Mouse (Mus musculus): ENCODE results near the gene Nfatc2.

Gene Nfatc2

GRCm38 (mm10) chr2:168539026-168539425 lies 62.4 kb downstream of the Nfatc2 start:
- no peak for DNase-seq (ENCODE audit: extremely low read depth, low read depth)

GRCm38 (mm10) chr2:168532061-168532833 lies 69.2 kb downstream of the Nfatc2 start:
- no peak for DNase-seq (ENCODE audit: extremely low read depth, low read depth)

DNA sequence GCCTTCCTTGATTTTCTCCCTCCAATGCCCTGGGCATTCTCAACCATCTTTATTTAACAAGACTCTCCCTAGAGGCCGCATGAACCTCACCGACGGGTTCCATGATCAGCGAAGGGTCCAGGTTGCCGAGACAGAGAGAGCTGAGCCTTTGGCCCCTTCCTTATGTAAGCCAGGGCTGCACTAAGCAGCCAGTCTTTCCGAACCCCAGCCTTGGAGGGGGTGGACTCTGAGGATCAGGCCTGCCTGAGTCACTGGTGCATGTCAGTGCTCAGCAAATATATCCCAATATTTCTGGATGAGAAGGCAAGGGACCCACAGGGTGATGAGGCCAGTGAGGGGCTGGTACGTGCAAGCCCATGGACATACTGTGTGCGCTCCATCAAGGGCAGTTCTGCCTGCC lies 72.9 kb downstream of the Nfatc2 start:
- no peak for DNase-seq (ENCODE audit: extremely low read depth, low read depth)

GRCm38 (mm10) chr2:168527430-168527792 lies 74.0 kb downstream of the Nfatc2 start:
- DNase-seq (ENCODE audit: extremely low read depth, low read depth): no peak

GRCm38 (mm10) chr2:168526547-168527429 lies 74.7 kb downstream of the Nfatc2 start:
- DNase-seq (ENCODE audit: extremely low read depth, low read depth): no peak

DNA sequence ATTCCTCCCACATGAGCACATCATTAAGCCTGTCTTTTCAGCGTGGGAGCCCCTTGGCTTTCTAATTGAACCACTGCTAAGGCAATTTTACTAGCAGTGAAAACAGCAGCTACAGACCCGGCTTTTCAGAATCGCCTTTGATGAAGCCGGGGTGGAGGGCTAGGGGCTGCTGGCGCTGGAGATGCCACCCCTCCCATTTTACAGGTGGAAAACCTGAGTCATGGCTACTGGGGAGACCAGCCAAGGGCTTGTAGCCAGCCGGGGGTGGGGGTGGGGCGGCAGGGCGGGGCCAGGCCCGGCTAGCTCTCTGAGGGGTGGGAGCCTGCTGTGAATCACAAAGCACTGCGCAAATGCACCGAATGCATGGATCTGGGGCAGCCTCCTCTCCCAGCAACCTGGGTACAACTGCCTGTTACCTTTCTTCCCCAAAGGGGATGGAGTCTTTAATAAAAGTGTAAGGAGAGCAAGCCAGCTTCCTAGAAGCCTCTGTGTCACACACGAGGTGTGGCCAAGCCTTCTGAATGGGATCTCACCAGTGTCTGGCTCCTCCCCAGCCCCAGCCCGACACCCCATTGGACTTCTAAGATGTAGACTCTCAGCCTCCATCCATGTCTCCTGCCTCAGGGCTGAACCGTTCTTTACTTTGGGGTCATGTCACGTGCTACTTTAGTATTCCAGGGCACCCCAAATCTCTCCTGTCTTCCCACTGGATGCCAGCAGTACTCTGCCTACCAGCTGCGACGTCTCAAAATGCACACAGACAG lies 75.9 kb downstream of the Nfatc2 start:
- no peak for DNase-seq (ENCODE audit: extremely low read depth, low read depth)

DNA sequence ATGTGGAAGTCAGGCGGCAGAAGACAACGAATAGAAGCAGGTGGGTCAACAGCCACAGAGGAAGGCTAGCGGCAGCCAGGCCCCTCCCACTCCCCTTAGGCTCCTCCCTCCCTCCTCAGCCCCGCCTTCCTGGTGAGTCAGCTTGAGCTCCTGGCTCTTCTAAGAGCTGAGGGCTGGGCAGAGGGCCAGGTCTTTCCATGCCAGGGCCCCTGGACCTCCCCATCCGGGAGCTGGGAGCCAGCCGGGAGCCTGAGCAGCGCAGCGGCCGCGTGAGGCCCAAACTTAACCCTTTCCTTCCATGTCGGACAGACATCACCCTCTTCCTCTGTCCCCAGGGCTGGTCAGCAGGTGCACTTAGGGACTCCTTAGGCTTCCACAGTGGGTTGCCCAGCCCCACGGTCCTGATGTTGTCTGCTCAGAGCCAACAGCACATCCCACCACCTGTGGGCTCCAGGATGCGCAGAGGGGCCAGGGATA lies 76.5 kb downstream of the Nfatc2 start:
- no peak for DNase-seq (ENCODE audit: extremely low read depth, low read depth)

DNA sequence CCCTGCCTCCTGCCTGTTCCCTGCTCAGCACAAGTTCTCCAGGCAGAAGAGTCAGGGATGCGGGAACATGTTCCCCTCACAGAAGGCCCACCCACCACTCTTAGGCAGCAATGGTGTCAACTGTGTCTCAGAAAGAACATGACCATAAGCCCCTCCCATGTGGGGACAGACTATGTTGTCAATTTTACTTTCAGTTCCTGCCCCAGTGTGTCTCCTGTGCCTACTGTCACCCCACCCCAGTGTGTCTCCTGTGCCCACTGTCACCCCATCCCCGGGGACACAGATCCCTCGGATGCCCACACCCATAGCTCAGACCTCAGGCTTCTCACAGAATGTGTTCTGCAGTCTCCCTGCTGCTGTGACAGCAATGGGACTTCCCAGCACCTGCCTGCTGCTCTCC lies 79.2 kb downstream of the Nfatc2 start:
- no peak for DNase-seq (ENCODE audit: extremely low read depth, low read depth)

GRCm38 (mm10) chr2:168520771-168521170 lies 80.7 kb downstream of the Nfatc2 start:
- DNase-seq (ENCODE audit: extremely low read depth, low read depth): no peak

GRCm38 (mm10) chr2:168519589-168519988 lies 81.9 kb downstream of the Nfatc2 start:
- DNase-seq (ENCODE audit: extremely low read depth, low read depth): no peak

GRCm38 (mm10) chr2:168518256-168518659 lies 83.2 kb downstream of the Nfatc2 start:
- DNase-seq (ENCODE audit: extremely low read depth, low read depth): no peak

- no peak for DNase-seq (ENCODE audit: extremely low read depth, low read depth)
These were observed 83.7 kb downstream of the Nfatc2 start for GRCm38 (mm10) chr2:168517774-168518173.

DNA sequence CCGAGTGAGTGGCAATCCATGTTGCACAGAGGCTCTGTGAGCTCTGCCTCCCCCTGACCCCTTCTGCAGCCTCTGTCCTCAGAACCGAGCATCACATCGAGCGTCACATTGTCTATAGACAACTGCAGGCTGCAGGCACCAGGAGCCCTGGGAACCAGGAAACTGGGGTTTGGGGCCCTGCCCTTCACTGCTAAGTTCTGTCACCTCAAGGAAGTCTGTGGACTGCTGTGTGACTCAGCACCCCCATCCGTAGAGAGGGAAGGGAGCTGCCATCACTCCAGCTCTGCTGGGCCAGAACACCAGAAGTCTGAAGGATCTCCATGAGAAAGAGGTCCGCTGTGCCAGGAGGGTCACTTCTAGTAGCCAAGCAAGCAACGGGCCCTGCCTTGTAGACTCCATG lies 84.7 kb downstream of the Nfatc2 start:
- DNase-seq (ENCODE audit: extremely low read depth, low read depth): no peak

DNA sequence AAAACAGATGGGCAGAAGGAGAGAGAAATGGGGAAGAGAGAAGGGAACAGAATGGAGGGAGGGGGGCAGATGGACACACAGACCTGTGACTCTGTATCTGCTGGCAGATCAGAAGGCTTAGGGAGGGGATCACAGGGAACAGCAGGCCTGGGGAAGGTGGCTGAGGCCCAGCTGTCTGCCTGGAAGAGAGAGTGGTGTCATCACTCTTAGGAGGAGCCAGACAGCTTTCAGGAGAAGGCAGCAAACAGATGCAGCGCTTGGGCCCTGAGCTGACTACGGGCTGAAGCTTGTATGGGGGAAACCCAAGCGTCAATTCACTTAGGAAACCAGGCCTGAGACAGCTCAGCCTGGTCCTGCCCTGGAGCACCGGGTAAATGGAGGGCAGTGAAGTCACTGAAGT lies 86.0 kb downstream of the Nfatc2 start:
- no peak for DNase-seq (ENCODE audit: extremely low read depth, low read depth)

- DNase-seq (ENCODE audit: extremely low read depth, low read depth): no peak
These were observed 87.3 kb downstream of the Nfatc2 start for GRCm38 (mm10) chr2:168514131-168514530.

- DNase-seq (ENCODE audit: extremely low read depth, low read depth): no peak
These were observed 89.9 kb downstream of the Nfatc2 start for GRCm38 (mm10) chr2:168511529-168511928.

DNA sequence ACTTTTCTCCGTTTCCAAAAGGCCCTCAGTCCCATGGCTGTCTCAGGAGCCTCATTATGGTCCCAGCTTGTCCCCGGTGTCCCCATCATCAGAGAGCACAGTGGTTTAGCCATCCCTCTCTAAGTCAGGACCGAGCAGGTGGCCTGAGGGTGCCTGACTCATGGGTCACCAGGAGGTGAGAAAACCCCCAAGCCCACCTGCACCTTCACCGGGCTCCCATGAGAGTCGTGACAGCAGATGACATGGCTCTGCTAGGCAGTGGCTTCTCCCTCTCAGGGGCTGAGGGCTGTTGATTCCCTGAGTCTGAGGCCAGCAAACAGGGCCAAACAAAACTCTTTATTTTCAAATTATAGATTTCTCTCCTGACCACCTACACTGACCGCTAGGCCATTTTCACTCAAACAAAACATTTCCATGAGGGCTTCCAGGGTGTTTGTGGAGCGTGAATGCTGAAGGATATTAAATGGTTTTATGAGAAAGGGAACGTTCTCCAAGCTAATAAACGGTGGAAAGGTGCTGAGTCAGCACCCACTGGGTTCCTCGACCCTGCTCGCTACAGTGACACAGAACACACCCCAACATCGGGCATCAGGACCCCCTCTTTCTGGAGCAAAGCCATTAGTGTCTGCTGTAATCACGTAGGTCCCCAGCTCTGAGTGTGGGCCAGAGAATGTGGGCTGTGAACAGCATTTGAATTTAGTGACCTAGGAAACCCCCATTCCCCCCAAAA lies 92.8 kb downstream of the Nfatc2 start:
- no peak for DNase-seq (ENCODE audit: extremely low read depth, low read depth)

DNA sequence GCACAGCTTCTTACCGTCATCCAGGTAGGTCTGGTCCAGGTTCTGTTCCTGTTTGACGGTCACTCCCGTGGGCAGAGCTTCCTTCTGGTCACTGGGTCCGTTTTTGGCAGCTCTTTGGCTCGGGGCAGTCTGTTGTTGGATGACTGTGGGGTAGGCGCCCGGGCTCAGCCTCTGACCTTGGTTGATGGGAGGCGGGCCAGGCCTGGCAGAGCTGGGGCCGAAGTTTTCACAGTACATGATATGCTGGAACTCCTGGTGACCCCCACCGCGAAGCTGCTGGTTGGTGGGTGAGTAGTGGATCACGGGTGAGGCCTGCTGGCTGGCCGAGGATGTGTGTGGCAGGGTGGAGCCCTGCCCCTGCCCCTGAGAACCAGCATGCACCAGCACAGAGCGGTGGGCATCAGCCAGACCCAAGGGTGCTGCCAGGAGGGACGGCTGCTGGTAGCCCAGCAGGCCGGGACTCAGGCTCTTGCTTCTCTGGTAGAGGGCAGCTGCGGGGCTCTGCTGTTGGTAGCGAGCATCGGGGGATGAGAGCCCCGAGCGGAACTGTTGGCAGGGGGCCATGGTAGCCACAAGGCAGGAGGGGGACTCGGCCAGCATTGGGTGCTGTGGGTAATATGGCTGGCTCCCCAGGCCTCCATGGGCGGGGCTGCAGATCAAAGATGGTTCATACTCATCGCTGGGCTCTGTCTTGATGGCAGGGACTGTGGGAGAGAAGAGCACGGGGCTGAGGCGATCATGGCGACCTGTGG lies 96.8 kb downstream of the Nfatc2 start:
- DNase-seq (ENCODE audit: extremely low read depth, low read depth): no peak

DNA sequence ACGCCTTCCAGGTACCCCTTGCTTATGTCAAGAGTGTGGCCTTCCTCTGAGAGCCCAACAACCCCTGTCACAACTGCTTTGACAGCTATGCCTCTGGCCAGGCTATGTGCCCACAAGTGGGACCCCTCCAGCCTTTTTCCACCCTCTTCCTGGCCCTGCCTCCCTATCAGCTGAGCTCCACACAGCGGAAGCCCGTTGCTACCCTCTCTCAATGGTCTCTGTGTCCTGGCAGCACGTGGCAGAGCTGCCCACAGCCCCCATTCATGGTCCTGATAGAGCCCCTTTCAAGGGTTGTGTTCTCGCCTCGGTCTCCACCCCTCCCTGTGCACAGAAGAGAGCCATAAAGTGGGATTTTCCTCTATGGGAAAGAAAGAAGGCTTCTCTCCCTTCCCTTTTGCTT lies 97.7 kb downstream of the Nfatc2 start:
- DNase-seq (ENCODE audit: extremely low read depth, low read depth): no peak

- DNase-seq (ENCODE audit: extremely low read depth, low read depth): no peak
These were observed 100.7 kb downstream of the Nfatc2 start for GRCm38 (mm10) chr2:168500750-168501149.

All from MEL-GATA-1-ER (cell line).